Mouse (Mus musculus) erythroblast, embryonic 14.5 days (primary cell): ENCODE results near the gene Trank1.

Experiments used
- GATA1 ChIP-seq: IDR thresholded peaks from 2 replicates; pipeline ENCODE4 v1.6.1; 2012; ENCODE audit warnings: low read length, inconsistent platforms, mixed read lengths
- TAL1 ChIP-seq: IDR thresholded peaks from 3 replicates; pipeline ENCODE4 v1.6.1; 2012; ENCODE audit warnings: low read length, inconsistent platforms, mixed read lengths

GRCm38 (mm10) chr9:111304036-111304435 is 7.5 kb upstream of the Trank1 start:
- TF ChIP-seq TAL1 (no peak), GATA1 (no peak)
